Mouse (Mus musculus) liver, postnatal 0 days (tissue): ENCODE measurements around the gene Cdc42.

Experiments
- CTCF ChIP-seq: sonication (generic); IDR thresholded peaks from 2 replicates; pipeline ENCODE4 v1.5.1; 2016; ENCODE audit warnings: antibody characterized with exemption, low read depth
- EP300 ChIP-seq: IDR thresholded peaks from 2 replicates; pipeline ENCODE4 v1.6.1; 2016; ENCODE audit warnings: antibody characterized with exemption, low read depth, mild to moderate bottlenecking

DNA sequence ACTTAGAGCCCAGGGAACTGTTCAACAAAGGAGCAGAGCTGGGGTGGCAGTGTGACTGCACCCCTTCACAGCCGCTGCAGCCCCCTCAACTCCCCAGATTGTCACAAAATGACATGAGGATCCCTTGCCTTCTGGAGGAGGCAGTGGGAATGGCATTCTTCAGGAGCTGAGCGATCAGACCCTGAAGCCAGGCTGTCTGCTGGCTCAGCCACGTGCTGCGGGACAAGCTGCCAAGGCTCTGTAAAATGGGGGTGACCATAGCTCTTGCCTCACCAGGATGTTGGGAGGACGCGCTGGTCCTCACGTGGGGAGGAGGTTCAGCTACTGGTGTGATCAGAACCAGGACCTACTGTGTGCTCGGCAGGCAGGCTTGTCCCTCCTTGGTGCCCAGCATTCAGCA lies 62.6 kb downstream of the Cdc42 start:
- TF ChIP-seq CTCF: no peak
- TF ChIP-seq EP300: no peak
